Mouse (Mus musculus) stomach, postnatal 0 days (tissue): ENCODE results near the gene Cox15. TPM values are rescaled to one million over a fixed set of nuclear protein-coding genes. Genes with fewer than 3 reads are reported as not detected.

Source experiments
- ATAC-seq: fragments of 200-750 bp; cut with Nextera tagmentation; 2 replicates; pipeline ENCODE4 v1.8.0; 2017; ENCODE audit not compliant: low FRiP score, low TSS enrichment
- DNase-seq: peaks from one replicate; pipeline ENCODE4 v3.0.0-alpha.2; 2016; ENCODE audit warnings: low spot score
- H3K27ac ChIP-seq: fragments of 300-500 bp; sonication (generic); replicated peaks from 2 replicates; pipeline ENCODE4 v1.5.1; 2014; ENCODE audit warnings: mild to moderate bottlenecking, control low read depth
- H3K27me3 ChIP-seq: fragments of 300-500 bp; sonication (generic); 2 replicates; pipeline ENCODE4 v1.6.1; 2014; ENCODE audit warnings: low read length; ENCODE audit not compliant: control insufficient read depth, insufficient read depth
- H3K36me3 ChIP-seq: fragments of 300-500 bp; sonication (generic); 2 replicates; pipeline ENCODE4 v1.6.1; 2014; ENCODE audit warnings: low read length, mixed read lengths; ENCODE audit not compliant: control insufficient read depth, insufficient read depth
- H3K4me1 ChIP-seq: fragments of 300-500 bp; sonication (generic); replicated peaks from 2 replicates; pipeline ENCODE4 v1.6.1; 2014; ENCODE audit warnings: antibody characterized with exemption; ENCODE audit not compliant: control insufficient read depth, insufficient read depth
- H3K4me2 ChIP-seq: fragments of 300-500 bp; sonication (generic); replicated peaks from 2 replicates; pipeline ENCODE4 v1.6.1; 2014; ENCODE audit warnings: low read depth, mild to moderate bottlenecking, control low read depth, moderate library complexity
- H3K4me3 ChIP-seq: fragments of 300-500 bp; sonication (generic); 2 replicates; pipeline ENCODE4 v1.5.1; 2014; ENCODE audit warnings: low read depth, low read length, control low read depth
- H3K9ac ChIP-seq: fragments of 300-500 bp; sonication (generic); 2 replicates; pipeline ENCODE4 v1.6.1; 2014; ENCODE audit warnings: mild to moderate bottlenecking, low read length, control low read depth, mixed read lengths
- H3K9me3 ChIP-seq: fragments of 300-500 bp; sonication (generic); 2 replicates; pipeline ENCODE4 v1.6.1; 2016; ENCODE audit warnings: low read length; ENCODE audit not compliant: control insufficient read depth
- CTCF ChIP-seq: IDR thresholded peaks from 2 replicates; pipeline ENCODE4 v1.5.1; 2016; ENCODE audit warnings: antibody characterized with exemption, low read depth, mild to moderate bottlenecking, moderate library complexity
- EP300 ChIP-seq: optimal IDR thresholded peaks from 2 replicates; pipeline ENCODE3; 2016; ENCODE audit warnings: antibody characterized with exemption
- WGBS: fragments of 180-500 bp; shearing (Covaris S2); extraction: QIAGEN DNeasy Blood & Tissue Kit; methylation state at CpG from one replicate; pipeline ENCODE4 v1.1.7; 2014; 5-methylcytosine and 5-hydroxymethylcytosine counted together
- polyA plus RNA-seq: library from polyadenylated mRNA; unstranded; fragments of >200 nt; fragmentation: Nextera tagmentation; extraction: Ambion mirVana; gene quantifications from 2 replicates; pipeline ENCODE4 v1.2.1, GENCODE M21; 2015

The Cox15 gene
- polyA plus RNA-seq, 1 experiment from 2014 or later, result 5.3 TPM

- peaks cover 25% of the 10 kb centered on the region for H3K36me3 ChIP-seq
- TF ChIP-seq EP300, result no peak
- no peak for TF ChIP-seq CTCF
- 92% methylated on average over 20 of the region's 20 CpGs for WGBS
- DNase-seq (no peak), ATAC-seq (no peak)
- no peaks in the 10 kb centered on the region for H3K27me3 ChIP-seq
- no peaks in the 10 kb centered on the region for H3K9me3 ChIP-seq
- no peaks in the 10 kb centered on the region for H3K4me1 ChIP-seq
- no peak overlapping the region for H3K4me3 ChIP-seq
- H3K27ac ChIP-seq, result no peak overlapping the region
- H3K9ac ChIP-seq, result no peak overlapping the region
- no peak overlapping the region for H3K4me2 ChIP-seq
These were observed 28.6 kb downstream of the Cox15 start for GRCm38 (mm10) chr19:43724194-43724593.

GRCm38 (mm10) chr19:43723501-43723900 is 29.3 kb downstream of the Cox15 start:
- ATAC-seq, result no peak
- 69% methylated on average over 10 of the region's 10 CpGs for WGBS
- no peak for TF ChIP-seq CTCF
- no peak for TF ChIP-seq EP300

GRCm38 (mm10) chr19:43722891-43723290 is 29.9 kb downstream of the Cox15 start:
- WGBS, result 84% methylated on average over 8 of the region's 8 CpGs
- Histone ChIP-seq H3K4me3 (no peak overlapping the region), H3K4me1 (no peaks in the 10 kb centered on the region), H3K36me3 (peaks cover 12% of the 10 kb centered on the region), H3K9ac (no peak overlapping the region), H3K4me2 (no peak overlapping the region), H3K9me3 (no peaks in the 10 kb centered on the region), H3K27ac (no peak overlapping the region), H3K27me3 (no peaks in the 10 kb centered on the region)
- TF ChIP-seq EP300 (no peak), CTCF (no peak)
- DNase-seq (no peak), ATAC-seq (no peak)

More at GRCm38 (mm10) chr19:43723501-43723900, 29.3 kb downstream of the Cox15 start:
- no peak for DNase-seq
- Histone ChIP-seq H3K9ac (no peak overlapping the region), H3K9me3 (no peaks in the 10 kb centered on the region), H3K4me2 (no peak overlapping the region), H3K27ac (no peak overlapping the region), H3K4me3 (no peak overlapping the region), H3K4me1 (no peaks in the 10 kb centered on the region), H3K36me3 (peaks cover 18% of the 10 kb centered on the region), H3K27me3 (no peaks in the 10 kb centered on the region)

GRCm38 (mm10) chr19:43720061-43720460 is 32.7 kb downstream of the Cox15 start:
- no peak overlapping the region for H3K4me3 ChIP-seq
- H3K27me3 ChIP-seq, result no peaks in the 10 kb centered on the region
- ATAC-seq (no peak), DNase-seq (no peak)
- H3K36me3 ChIP-seq, result peaks cover 8% of the 10 kb centered on the region
- no peak overlapping the region for H3K4me2 ChIP-seq
- no peak overlapping the region for H3K9ac ChIP-seq
- no peak for TF ChIP-seq EP300
- no peak for TF ChIP-seq CTCF
- H3K9me3 ChIP-seq, result no peaks in the 10 kb centered on the region
- H3K4me1 ChIP-seq, result no peaks in the 10 kb centered on the region
- 97% methylated on average over 11 of the region's 11 CpGs for WGBS
- no peak overlapping the region for H3K27ac ChIP-seq

- H3K27me3 ChIP-seq, result no peaks in the 10 kb centered on the region
- H3K9me3 ChIP-seq, result no peaks in the 10 kb centered on the region
- H3K4me2 ChIP-seq, result no peak overlapping the region
- H3K9ac ChIP-seq, result no peak overlapping the region
- ATAC-seq, result no peak; the same call in 1 of the 2 replicates
- WGBS, result 80% methylated on average over 5 of the region's 5 CpGs
- DNase-seq, result no peak
- TF ChIP-seq EP300, result no peak
- TF ChIP-seq CTCF, result no peak
- no peak overlapping the region for H3K4me3 ChIP-seq
- no peak overlapping the region for H3K27ac ChIP-seq
- H3K4me1 ChIP-seq, result no peaks in the 10 kb centered on the region
- H3K36me3 ChIP-seq, result peaks cover 6% of the 10 kb centered on the region; the same call in 1 of the 2 replicates
These were observed 40.8 kb downstream of the Cox15 start for GRCm38 (mm10) chr19:43711971-43712370.

GRCm38 (mm10) chr19:43711159-43711916 is 41.5 kb downstream of the Cox15 start:
- Histone ChIP-seq H3K27me3 (no peaks in the 10 kb centered on the region), H3K9me3 (no peaks in the 10 kb centered on the region), H3K4me2 (no peak overlapping the region), H3K4me1 (no peaks in the 10 kb centered on the region), H3K36me3 (peaks cover 6% of the 10 kb centered on the region; the same call in 1 of the 2 replicates), H3K27ac (peak overlapping the region; percentile 67; the same call in 1 of the 2 replicates), H3K4me3 (no peak overlapping the region), H3K9ac (no peak overlapping the region)
- ATAC-seq, result peak; percentile 77
- 42% methylated on average over 22 of the region's 22 CpGs for WGBS
- peak; percentile 50 for DNase-seq
- TF ChIP-seq CTCF, result no peak
- TF ChIP-seq EP300, result no peak
